Mouse (Mus musculus): ENCODE data around the gene Atxn1.

DNA sequence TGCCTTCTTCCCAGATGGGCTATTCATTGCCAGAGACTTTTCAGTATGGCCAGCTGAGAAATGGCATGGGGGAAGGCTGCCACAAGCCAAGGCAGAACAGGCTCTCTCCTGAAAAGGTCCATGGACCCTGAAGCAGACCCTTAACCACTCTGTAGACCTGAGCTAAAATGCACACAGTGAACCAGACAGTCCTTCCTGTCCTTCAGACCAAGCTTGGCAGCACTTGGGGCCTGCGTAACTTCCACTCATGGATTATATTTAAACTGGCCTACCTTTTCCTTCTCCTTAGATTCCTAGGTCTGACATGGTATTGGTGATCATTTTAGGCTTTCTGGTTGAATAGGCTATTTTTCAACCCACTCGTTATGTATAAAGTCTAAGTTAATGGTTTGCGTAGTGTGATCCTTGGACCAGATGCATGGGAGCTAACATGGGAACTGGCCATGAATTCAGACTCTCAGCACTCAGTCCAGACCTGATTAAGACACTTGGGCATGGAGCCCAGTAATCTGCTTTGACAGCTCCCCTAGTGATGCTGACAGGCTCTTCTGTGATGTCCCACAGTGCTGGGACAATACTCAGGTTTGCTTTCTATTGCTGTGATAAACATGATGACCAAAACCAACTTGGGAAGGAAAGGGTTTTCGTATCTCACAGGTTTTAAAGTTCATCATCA is 341.8 kb downstream of the Atxn1 start:
- TF ChIP-seq CTCF (IDR thresholded peaks at IDR 0.05; ENCODE audit: extremely low read depth, insufficient read length, insufficient replicate concordance, low read depth, low read length) (no peak), POLR2A (IDR thresholded peaks at IDR 0.05; ENCODE audit: low read depth, low read length) (no peak)
